Mouse (Mus musculus) T-helper 2 cell (primary cell): ENCODE measurements at regions not wholly inside any gene's neighbourhood (a gene's known extent, or its start where the extent isn't known, plus 50 kb on each side); places are given as distances from the start of the nearest gene placed in this dataset.

Experiments used
- in situ Hi-C: fragments of 300-600 bp; cut with MboI, MseI; formaldehyde crosslinking; loops from one replicate; pipeline ENCODE4 v1.15.1; 2025; ENCODE audit warnings: high pct_unique_total_duplicates

DNA sequence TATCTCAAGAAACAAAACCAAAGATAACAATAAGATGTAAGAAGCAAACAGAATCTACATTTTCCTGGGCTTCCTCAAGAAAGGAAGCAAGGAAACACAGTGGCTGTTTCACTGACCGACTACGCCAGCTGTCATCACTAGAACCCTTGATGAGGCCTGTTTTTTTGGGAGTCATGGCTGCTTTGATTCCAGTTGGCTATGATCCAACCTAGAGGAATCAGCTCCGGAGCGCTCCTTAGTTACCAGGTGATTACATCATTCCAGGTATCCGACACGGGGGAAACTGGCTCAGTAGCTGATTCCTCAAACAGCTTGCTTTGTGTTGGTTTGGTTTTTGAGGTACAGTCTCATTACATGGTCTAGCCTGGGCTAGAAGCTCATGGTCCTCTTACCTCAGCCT, 84.1 kb upstream of the Galnt15 start:
- in situ Hi-C loops = loop anchor here (5.0 to 10.0 kb wide), 2 partner anchors 103 to 150 kb away; no protein-coding TSS in a partner anchor

DNA sequence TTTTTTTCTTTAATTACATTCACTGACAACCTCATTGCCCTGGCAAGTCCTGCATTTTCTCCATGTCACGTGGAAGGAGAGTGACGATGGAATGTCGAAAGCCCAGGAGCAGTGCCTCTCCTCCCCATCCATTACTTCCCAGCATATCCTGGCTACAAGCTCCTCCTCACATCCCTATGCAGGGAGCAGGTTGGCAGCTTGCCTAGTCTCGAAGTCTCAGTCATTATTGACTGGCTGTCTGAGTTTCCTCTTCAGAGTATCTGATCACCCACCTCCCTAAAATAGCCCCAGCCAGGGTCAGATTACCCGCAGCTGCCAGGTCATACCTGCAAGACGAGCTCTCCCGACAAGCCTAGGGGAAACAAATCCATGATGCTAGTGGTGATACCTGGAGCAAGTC, 83.7 kb upstream of the Galnt15 start:
- in situ Hi-C loops = loop anchor here (5.0 to 10.0 kb wide), 2 partner anchors 102 to 150 kb away; no protein-coding TSS in a partner anchor

DNA sequence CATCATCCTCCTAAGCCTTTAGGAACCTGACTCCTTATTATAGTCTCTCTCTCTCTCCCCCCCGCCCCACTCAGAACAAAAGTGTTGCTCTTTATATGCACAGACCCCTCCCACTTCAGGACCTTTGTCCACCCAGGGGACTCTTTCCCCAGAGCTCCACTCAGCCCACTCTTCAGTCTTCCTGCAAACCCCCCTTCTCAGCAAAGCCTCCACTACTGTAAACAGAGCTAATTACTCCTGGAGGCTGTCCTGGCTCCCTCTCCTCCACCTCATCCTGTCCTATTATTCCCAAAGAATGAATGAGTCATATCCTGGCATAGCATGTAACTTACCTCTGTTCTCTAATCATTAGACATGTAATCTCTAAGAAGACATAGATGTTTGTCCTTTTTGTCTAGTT, 82.8 kb upstream of the Galnt15 start:
- in situ Hi-C loops = loop anchor here (5.0 to 10.0 kb wide), 2 partner anchors 101 to 151 kb away; no protein-coding TSS in a partner anchor

DNA sequence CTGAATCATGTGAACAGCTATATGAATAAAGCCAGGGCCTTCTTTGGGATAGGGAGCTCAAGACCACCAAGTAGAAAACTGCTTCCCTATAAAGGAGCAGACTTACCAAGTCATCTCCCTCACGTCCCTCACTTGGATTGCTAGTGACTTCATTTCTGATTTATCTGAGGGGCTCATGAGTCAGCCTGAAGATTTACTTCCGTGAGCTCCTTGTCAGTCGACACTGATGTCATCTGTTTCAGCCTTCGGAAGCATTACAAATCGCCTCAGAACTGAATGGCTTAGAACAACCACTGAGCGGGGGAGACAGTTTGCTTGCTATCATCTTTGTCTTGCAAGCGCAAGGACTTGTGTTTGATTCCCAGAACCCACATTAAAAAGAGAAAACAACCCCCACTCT, 81.5 kb upstream of the Galnt15 start:
- in situ Hi-C loops = loop anchor here (5.0 to 10.0 kb wide), 2 partner anchors 100 to 152 kb away; no protein-coding TSS in a partner anchor

DNA sequence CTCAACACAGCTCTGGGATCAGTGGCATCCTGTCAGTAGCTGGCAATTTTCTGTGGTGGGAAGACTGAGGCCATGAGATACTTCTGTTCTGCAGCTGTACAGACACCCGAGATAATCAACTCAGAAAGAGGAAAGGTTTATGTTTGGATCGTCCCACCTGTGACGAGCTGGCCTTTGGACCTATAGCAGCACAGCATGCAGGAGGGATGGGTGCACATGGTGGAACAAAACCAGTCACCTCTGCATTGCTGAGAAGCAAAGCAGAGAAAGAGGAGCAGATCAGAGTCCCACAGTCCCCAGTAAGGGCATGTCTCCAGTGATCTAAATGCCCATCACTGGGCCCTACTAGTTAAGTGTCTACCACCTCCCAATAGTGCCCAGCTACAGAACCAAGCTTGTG, 76.9 kb upstream of the Galnt15 start:
- in situ Hi-C loops = loop anchor here (10.0 kb wide), 1 partner anchor 123 kb away; no protein-coding TSS in a partner anchor

DNA sequence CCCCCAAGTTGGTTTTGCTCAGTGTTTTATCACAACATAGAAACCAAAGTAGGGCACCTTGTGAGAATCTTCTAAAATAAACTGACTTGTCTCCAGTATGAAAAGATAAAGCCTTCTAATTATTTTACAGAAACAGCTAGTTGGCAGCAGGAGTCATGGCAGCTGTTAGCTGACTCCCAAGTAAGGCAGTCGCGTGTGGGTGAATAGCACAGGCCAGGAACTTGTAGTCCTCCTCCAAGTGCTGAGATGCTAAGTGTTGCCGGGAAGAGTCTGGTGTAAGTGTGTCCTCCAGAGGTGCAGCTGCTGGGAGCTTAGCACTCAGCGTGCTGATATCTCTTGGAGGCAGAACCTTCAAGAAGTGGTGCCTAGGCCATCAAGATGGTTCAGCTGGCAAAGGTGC, 75.0 kb upstream of the Galnt15 start:
- in situ Hi-C loops = loop anchor here (10.0 kb wide), 1 partner anchor 121 kb away; no protein-coding TSS in a partner anchor

DNA sequence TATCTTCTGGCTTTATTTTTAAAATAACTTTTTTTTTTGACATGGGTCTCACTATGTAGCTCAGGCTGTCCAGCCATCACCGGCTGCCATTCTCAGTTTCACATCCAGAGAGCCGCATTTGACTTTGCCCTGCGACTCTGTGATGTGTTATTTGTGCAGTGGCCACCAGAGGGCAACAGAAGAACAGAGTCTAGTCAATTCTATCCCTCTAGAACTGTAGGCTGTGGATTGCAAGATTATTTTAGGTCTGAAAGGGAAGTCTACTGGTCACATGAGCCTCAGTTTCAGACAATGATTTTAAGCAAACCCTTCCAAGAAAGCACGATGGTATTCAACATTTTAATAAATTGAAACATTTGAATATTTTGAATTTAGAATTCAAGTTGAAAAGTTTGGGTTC, 73.8 kb upstream of the Galnt15 start:
- in situ Hi-C loops = loop anchor here (5.0 to 10.0 kb wide), 2 partner anchors 67 to 120 kb away; no protein-coding TSS in a partner anchor

DNA sequence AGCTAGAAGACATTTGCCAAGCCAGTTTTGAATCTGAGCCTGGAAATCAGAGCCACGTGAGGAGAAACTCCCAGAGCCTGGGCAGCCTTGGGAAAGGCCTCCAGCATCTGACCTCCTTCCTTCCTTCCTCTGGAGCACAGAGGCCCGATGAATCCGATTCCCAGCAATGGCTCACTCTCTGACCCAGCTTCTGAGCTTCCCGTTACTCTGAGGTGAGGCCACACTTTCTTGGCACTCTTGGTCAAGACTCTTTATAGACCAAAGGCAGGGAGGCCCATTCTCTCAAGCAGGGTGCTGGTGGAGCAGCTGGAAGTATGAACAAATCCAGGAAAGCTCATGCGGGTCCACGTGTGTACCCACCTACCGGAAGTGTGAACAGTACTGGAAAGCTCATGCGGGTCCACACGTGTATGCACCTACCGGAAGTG, 71.6 kb upstream of the Galnt15 start:
- in situ Hi-C loops = loop anchor here (5.0 to 10.0 kb wide), 2 partner anchors 65 to 118 kb away; no protein-coding TSS in a partner anchor

DNA sequence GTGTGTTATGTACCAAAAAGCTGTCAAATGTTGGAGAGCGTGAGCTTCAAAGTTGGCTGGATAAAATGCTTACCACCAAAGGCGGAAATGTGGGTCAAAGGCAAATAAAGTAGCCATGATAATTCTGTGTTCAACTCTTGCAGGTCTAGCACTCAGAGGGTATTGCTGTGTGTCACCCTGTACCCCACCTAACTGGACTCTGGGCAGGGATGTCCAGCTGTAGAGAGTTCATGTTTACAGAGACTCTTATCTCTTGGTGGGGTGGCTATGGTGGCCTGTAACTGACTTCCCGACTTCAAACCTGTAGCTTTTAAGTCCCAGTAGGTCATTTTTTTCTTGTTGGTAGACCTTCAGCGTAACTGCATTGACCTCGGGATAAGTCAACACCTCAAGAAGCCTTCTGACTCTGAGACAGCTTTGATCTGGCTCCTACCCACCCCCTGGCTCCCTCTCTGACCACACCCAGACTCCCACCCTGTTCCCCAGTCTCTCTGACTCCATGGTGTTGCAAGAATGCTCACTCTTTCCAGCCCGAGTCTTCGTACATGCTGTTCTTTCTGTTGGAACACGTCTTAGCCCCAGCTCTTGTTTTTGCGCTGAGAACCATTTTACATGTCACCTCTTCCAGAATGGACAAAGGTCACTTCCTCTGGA, 68.5 kb upstream of the Galnt15 start:
- in situ Hi-C loops = no loop called here

DNA sequence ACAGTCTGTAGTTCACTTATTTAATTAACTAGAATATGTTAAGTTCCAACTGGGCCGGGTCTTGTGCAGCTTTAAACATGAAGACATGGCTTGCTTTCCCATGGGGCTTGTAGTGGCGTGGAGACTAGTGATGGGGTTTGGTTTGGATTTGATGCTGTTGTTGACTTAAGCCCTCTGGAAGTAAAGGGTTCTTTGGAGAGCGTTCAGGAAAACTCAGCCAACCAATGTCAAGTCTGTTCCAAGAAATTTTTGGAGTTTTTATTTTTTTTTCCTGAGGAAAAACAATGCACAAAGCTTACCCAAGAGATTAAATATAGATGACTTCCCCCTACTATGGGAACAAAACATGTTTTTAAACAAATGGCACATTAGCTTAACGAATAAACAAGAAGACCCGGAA, 67.3 kb upstream of the Galnt15 start:
- in situ Hi-C loops = no loop called here

DNA sequence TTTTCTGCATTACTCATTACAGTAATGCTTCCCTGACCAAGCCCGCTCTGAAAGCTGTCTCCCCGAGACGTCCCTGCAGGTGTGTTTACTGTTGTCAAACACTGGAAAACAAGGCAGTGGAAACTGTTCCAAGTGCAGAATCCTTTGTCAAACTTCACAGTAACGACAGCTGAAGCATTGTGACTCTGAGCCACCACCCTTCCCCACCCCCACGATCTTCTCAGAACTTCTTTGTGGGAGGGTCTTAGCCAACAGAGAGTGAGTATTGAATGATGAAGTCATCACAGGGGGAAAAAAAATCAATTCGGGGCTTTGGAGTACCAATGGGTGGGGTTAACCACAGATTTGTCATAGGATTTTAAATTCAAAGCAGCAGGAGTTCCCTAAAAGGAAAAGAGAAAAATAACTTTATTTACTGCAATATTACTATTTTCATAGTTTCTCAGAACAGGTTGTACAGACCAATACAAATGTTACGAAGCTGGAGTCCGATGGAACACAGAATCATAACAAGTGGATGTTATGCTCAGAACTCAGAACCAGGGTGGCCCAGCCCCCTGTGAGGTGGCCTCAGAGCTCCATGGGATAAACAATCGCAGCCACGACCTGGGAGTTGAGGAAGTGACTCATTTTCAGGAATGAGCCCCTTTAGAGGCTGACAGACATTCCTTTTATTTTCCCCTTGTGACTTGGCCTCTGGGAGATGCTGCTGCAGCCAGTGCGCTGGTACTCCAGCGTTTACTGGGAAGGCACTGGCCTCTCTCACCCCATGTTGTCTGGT, 65.5 kb upstream of the Galnt15 start:
- in situ Hi-C loops = no loop called here

DNA sequence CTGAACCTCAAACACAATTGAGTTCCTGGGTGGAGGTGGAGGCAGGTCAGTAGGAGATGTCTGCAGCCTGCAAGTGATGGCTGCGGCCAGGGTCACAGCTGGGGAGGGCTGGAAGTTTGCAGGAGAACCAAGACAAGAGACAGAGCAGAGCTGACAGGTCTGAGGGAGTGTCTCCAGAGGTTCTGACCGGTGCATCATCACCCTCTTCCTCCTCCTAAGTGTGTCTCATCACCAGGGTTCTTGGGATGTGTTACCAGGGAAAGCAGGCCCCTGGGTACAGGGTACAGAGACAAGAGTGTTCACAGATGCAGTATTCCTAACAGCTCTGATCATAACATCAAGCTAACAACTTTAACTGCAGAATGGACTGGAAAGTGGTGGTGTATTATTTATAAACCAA, 64.7 kb upstream of the Galnt15 start:
- in situ Hi-C loops = no loop called here

DNA sequence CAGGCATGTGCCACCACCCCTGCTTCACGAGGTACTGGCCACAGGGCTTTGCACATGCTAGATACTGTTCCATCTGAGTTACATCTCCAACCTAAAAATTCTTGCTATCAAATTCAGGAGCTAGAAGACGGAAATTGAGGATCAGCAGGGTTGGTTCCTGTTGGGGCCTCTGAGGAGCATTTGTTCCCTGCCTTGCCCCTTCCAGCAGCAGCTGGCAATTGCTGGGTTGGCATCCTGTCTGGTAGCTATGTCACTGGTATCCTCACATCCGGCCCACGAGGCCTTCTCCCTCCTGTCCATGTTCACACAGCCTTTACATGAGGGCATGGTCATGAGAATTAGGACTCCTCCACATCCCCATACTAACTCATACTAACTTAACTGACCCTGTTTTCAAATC, 64.0 kb upstream of the Galnt15 start:
- in situ Hi-C loops = no loop called here

DNA sequence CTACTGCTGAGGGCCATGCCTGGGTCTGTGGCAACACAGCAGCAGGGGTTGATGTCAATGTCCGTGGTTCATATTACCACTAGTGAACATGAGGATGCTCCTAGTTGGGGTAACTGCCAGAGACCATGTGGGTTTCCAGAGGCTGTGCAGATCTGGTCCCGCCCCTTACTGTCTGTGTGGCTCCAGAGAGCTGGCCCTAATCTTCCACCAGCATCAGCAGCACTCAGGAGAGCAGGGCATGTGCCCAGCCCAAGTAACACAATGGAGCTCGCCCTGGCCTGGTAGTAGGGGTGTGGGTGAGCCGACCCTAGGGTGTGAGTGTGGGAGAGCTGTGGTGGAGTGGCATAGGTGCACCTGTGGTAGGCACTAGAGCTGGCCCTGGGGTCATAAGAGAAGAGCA, 59.3 kb upstream of the Galnt15 start:
- in situ Hi-C loops = no loop called here

DNA sequence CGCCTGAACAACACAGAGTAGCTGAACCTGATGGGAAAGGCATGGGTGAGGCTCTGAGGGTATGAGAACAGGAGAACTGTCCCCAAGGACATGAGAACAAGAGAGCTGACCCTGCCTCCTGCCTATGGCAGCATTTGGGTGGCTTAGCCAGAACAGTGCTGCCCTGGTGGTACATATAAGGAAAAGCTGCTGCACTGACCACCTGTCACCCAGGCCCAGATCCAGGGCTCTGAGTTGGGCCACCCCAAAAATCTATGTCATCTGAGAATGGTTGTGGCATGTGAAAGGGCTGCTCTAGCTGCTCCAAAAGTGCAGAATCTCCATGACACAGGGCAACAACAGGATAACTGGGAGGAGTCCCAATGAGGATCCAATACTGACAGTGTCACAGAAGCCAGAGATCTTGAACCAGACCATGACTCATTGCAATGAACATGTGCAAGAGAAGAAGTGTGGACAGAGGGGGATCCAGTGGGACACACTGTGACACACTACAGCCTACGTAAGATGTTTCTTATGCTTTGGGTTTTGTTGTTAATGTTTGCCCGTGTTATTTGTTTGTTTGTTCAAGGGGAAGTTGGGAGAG, 58.5 kb upstream of the Galnt15 start:
- in situ Hi-C loops = no loop called here

DNA sequence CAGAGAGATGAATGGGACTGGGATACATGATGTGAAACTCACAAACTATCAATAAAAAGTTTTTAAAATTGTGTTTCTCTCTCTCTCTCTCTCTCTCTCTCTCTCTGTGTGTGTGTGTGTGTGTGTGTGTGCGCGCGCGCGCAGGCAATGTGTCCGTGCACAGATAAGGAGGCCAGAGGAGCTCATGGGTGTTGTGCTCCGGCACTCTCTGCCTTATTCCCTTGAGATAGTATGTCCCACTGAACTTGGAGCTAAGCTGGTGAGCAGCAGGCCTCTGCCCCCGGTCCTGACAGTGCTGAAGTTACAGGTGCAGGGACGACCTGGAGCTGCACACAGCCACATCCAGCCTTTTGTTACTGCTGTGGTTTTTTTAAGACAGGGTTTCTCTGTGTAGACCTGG, 57.9 kb upstream of the Galnt15 start:
- in situ Hi-C loops = no loop called here

DNA sequence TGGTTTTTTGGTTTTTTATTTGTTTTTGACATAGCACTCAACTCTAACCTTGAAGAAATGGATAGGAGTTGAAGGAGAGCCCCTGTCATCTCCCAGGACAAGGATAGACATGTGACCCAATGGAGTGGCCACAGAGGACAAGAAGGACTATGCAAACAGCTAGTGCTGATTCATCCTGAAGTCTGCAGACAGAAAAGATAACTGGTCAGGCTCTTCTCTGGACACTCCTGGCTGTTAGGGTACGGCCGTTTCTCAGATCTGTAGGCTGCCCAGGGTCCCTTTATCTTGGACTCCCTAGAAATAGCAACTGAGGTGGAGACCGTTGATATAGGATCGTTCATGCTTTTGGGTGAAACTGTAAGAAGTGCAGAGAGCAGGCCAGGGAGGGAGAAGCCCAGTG, 55.1 kb upstream of the Galnt15 start:
- in situ Hi-C loops = no loop called here

DNA sequence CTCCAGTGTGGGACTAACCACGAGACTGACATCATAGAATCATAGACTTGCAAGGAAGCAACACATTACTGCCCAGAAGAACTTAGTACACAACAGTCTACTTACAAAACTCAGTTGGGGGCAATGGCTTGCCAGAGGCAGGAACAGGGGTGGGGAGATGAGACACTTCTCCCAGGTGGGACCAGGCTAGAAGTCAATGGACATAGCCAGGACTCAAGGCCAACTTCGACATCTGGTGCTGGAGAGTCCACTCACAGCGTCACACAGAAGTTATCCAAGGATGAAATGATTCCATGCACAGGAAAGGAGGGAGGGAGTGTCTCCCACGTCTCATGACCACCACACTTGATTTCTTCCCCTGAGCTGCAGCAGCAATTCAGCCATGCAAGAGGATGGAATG, 50.6 kb upstream of the Galnt15 start:
- in situ Hi-C loops = no loop called here

DNA sequence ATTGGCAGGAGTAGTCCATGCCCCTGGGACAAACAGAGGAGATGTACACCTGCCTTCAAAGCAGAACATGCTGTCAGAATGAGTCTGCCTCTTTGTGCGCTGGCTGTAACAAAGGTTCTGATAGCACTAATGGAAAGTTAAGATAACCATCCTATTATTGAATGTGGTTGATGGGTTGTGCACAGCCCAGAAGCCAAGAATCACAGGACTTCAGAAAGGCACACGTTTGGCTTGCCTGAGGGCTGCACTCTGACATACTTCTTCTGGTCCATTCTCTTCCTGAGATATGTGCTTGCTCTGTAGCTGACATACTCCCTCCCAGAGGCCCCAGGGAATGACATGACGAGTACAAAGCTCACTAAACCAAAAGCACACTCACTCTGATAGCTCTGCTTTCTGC, 50.1 kb upstream of the Galnt15 start:
- in situ Hi-C loops = no loop called here
